Mouse (Mus musculus): ENCODE measurements around the gene Ugt1a6a. TPM values are rescaled to one million over a fixed set of nuclear protein-coding genes. Genes with fewer than 3 reads are reported as not detected.
"Not testable (repeated sequence)": the region's sequence is repeated elsewhere in the genome, so short reads cannot be mapped to it uniquely, and the experiment has no call there.

Ugt1a6a gene
- total RNA-seq, 1 experiment from 2014 or later, result 1.4 TPM

GRCm38 (mm10) chr1:88125827-88126360 is 8.7 kb upstream of the Ugt1a6a start:
- ATAC-seq (replicated peaks in 1 of 2; ENCODE audit: insufficient read depth in 1 of 2, low FRiP score in 2 of 2, low TSS enrichment in 1 of 2, low read depth in 1 of 2, poor library complexity in 2 of 2, severe bottlenecking in 2 of 2), result peak; percentile 25 to 50; a peak in 1 of 4 replicates

- ATAC-seq (replicated peaks in 1 of 2; ENCODE audit: insufficient read depth in 1 of 2, low FRiP score in 2 of 2, low TSS enrichment in 1 of 2, low read depth in 1 of 2, poor library complexity in 2 of 2, severe bottlenecking in 2 of 2), result not testable (repeated sequence)
Observed at GRCm38 (mm10) chr1:88129091-88129490, 5.5 kb upstream of the Ugt1a6a start.

GRCm38 (mm10) chr1:88130223-88130622 is 4.4 kb upstream of the Ugt1a6a start:
- not testable (repeated sequence) for ATAC-seq (replicated peaks in 1 of 2; ENCODE audit: insufficient read depth in 1 of 2, low FRiP score in 2 of 2, low TSS enrichment in 1 of 2, low read depth in 1 of 2, poor library complexity in 2 of 2, severe bottlenecking in 2 of 2)

- no peak for ATAC-seq (replicated peaks in 1 of 2; ENCODE audit: insufficient read depth in 1 of 2, low FRiP score in 2 of 2, low TSS enrichment in 1 of 2, low read depth in 1 of 2, poor library complexity in 2 of 2, severe bottlenecking in 2 of 2)
Observed at GRCm38 (mm10) chr1:88133908-88134456, 627 bp upstream of the Ugt1a6a start.

GRCm38 (mm10) chr1:88135229-88135904 is 758 bp downstream of the Ugt1a6a start:
- not testable (repeated sequence) for ATAC-seq (replicated peaks in 1 of 2; ENCODE audit: insufficient read depth in 1 of 2, low FRiP score in 2 of 2, low TSS enrichment in 1 of 2, low read depth in 1 of 2, poor library complexity in 2 of 2, severe bottlenecking in 2 of 2)

GRCm38 (mm10) chr1:88136646-88137045 is 2.0 kb downstream of the Ugt1a6a start:
- ATAC-seq (replicated peaks in 1 of 2; ENCODE audit: insufficient read depth in 1 of 2, low FRiP score in 2 of 2, low TSS enrichment in 1 of 2, low read depth in 1 of 2, poor library complexity in 2 of 2, severe bottlenecking in 2 of 2), result no peak

GRCm38 (mm10) chr1:88137264-88137663 is 2.7 kb downstream of the Ugt1a6a start:
- no peak for ATAC-seq (replicated peaks in 1 of 2; ENCODE audit: insufficient read depth in 1 of 2, low FRiP score in 2 of 2, low TSS enrichment in 1 of 2, low read depth in 1 of 2, poor library complexity in 2 of 2, severe bottlenecking in 2 of 2)

GRCm38 (mm10) chr1:88138145-88138544 is 3.5 kb downstream of the Ugt1a6a start:
- ATAC-seq (replicated peaks in 1 of 2; ENCODE audit: insufficient read depth in 1 of 2, low FRiP score in 2 of 2, low TSS enrichment in 1 of 2, low read depth in 1 of 2, poor library complexity in 2 of 2, severe bottlenecking in 2 of 2), result no peak

GRCm38 (mm10) chr1:88140492-88140891 is 5.9 kb downstream of the Ugt1a6a start:
- peak; percentile 48 to 74; a peak in 1 of 4 replicates for ATAC-seq (replicated peaks in 1 of 2; ENCODE audit: insufficient read depth in 1 of 2, low FRiP score in 2 of 2, low TSS enrichment in 1 of 2, low read depth in 1 of 2, poor library complexity in 2 of 2, severe bottlenecking in 2 of 2)

GRCm38 (mm10) chr1:88143966-88144675 is 9.5 kb downstream of the Ugt1a6a start:
- peak; percentile 59 to 67 for ATAC-seq (replicated peaks in 1 of 2; ENCODE audit: insufficient read depth in 1 of 2, low FRiP score in 2 of 2, low TSS enrichment in 1 of 2, low read depth in 1 of 2, poor library complexity in 2 of 2, severe bottlenecking in 2 of 2)

GRCm38 (mm10) chr1:88145278-88145677 is 10.7 kb downstream of the Ugt1a6a start:
- not testable (repeated sequence) for ATAC-seq (replicated peaks in 1 of 2; ENCODE audit: insufficient read depth in 1 of 2, low FRiP score in 2 of 2, low TSS enrichment in 1 of 2, low read depth in 1 of 2, poor library complexity in 2 of 2, severe bottlenecking in 2 of 2)

- peak; percentile 23 to 25; a peak in 1 of 4 replicates for ATAC-seq (replicated peaks in 1 of 2; ENCODE audit: insufficient read depth in 1 of 2, low FRiP score in 2 of 2, low TSS enrichment in 1 of 2, low read depth in 1 of 2, poor library complexity in 2 of 2, severe bottlenecking in 2 of 2)
Observed at GRCm38 (mm10) chr1:88150133-88150532, 15.5 kb downstream of the Ugt1a6a start.

- no peak for ATAC-seq (replicated peaks in 1 of 2; ENCODE audit: insufficient read depth in 1 of 2, low FRiP score in 2 of 2, low TSS enrichment in 1 of 2, low read depth in 1 of 2, poor library complexity in 2 of 2, severe bottlenecking in 2 of 2)
Observed at GRCm38 (mm10) chr1:88158430-88158829, 23.8 kb downstream of the Ugt1a6a start.

- no peak for ATAC-seq (replicated peaks in 1 of 2; ENCODE audit: insufficient read depth in 1 of 2, low FRiP score in 2 of 2, low TSS enrichment in 1 of 2, low read depth in 1 of 2, poor library complexity in 2 of 2, severe bottlenecking in 2 of 2)
Observed at GRCm38 (mm10) chr1:88165711-88166110, 31.1 kb downstream of the Ugt1a6a start, which contains the start of gene Ugt1a5. TSS of gene Ugt1a5 (plus strand) at chr1:88166012.

GRCm38 (mm10) chr1:88172190-88172589 is 37.6 kb downstream of the Ugt1a6a start:
- ATAC-seq (replicated peaks in 1 of 2; ENCODE audit: insufficient read depth in 1 of 2, low FRiP score in 2 of 2, low TSS enrichment in 1 of 2, low read depth in 1 of 2, poor library complexity in 2 of 2, severe bottlenecking in 2 of 2), result not testable (repeated sequence)

GRCm38 (mm10) chr1:88179657-88180056 is 45.0 kb downstream of the Ugt1a6a start:
- no peak for ATAC-seq (replicated peaks in 1 of 2; ENCODE audit: insufficient read depth in 1 of 2, low FRiP score in 2 of 2, low TSS enrichment in 1 of 2, low read depth in 1 of 2, poor library complexity in 2 of 2, severe bottlenecking in 2 of 2)

- no peak for ATAC-seq (replicated peaks in 1 of 2; ENCODE audit: insufficient read depth in 1 of 2, low FRiP score in 2 of 2, low TSS enrichment in 1 of 2, low read depth in 1 of 2, poor library complexity in 2 of 2, severe bottlenecking in 2 of 2)
Observed at GRCm38 (mm10) chr1:88186325-88186935, 51.8 kb downstream of the Ugt1a6a start.

GRCm38 (mm10) chr1:88192136-88192535 is 57.5 kb downstream of the Ugt1a6a start:
- ATAC-seq (replicated peaks in 1 of 2; ENCODE audit: insufficient read depth in 1 of 2, low FRiP score in 2 of 2, low TSS enrichment in 1 of 2, low read depth in 1 of 2, poor library complexity in 2 of 2, severe bottlenecking in 2 of 2), result no peak

Data from hematopoietic stem cell, adult 5-6 weeks (primary cell).